Mouse (Mus musculus): ENCODE results near the gene Kif4. TPM values are rescaled to one million over a fixed set of nuclear protein-coding genes. Genes with fewer than 3 reads are reported as not detected.
A peak's percentile ranks its signal among the peaks of the same experiment; 100 is the strongest.

Gene Kif4
- polyA plus RNA-seq, 1 experiment from 2014 or later, result 24.6 TPM

DNA sequence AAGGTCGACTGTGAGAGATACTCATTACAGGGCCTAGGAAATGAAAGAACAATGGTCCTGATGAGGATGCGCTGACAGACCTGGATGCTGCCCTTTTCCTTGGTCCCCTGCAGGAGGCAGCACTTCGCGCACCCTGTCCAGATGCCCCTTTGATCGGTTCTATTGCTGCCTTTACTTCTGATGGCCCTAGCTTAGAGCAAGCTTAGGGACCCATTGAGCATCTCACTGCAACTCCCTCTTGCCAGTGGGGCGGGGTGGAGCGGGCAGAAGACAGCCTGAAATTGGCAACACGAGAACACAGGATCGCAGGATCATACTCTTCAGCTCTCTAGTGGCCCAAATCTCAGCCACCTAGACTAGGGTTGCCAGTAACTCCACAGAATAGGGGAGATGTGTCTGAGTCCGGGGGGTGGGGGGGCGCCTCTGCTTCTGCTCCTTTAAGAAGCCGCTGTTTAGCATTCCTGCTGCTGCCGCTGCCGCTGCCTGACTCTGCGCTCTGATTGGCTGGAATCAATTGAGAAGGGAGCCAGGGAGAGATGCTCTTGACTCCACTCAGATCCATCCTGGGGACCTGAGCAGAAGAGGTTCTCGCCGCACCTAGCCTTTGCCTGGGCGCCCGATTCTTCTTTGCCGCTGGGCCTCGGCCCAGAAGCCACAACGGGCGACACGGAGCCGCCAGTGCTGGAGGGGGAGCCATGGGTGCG is 141.8 kb downstream of the Kif4 start, which contains the start of gene Dlg3:
Gene Dlg3 (plus strand): TSS at position 542 of the 704 bp plus-strand sequence.
- peaks cover 6% of the 10 kb centered on the region; the same call in 1 of the 2 replicates for H3K27me3 ChIP-seq (ENCODE audit: control insufficient read depth, insufficient read depth, low read length)
- peak within 1 kb of the TSS; percentile 20 to 38 for H3K4me3 ChIP-seq (ENCODE audit: control insufficient read depth in 1 of 2, insufficient read depth in 1 of 2, low read depth in 1 of 2, low read length in 2 of 2)
- H3K4me1 ChIP-seq (ENCODE audit: control insufficient read depth in 2 of 2, insufficient read depth in 2 of 2, low read length in 2 of 2), result 0 out of 4 replicates have a peak, but pooled peaks cover 0 to 3% of the 10 kb centered on the region in 2 experiments
- no peak within 1 kb of the TSS for H3K27ac ChIP-seq (replicated peaks in 1 of 2; ENCODE audit: control insufficient read depth in 1 of 2, insufficient read depth in 1 of 2, low read depth in 2 of 2, low read length in 2 of 2)
- H3K9me3 ChIP-seq (ENCODE audit: control insufficient read depth, low read length), result no peaks in the 10 kb centered on the region
- 19% methylated on average over 25 of the region's 26 CpGs for WGBS
- H3K9ac ChIP-seq (ENCODE audit: low read length), result no peak within 1 kb of the TSS
- no peaks in the 10 kb centered on the region for H3K36me3 ChIP-seq (ENCODE audit: control insufficient read depth, insufficient read depth, low read length)
- ATAC-seq (ENCODE audit: insufficient number of reproducible peaks, insufficient read depth, low FRiP score, low read depth), result no peak
- peak within 1 kb of the TSS; percentile 74 for H3K4me2 ChIP-seq (ENCODE audit: low read length)

DNA sequence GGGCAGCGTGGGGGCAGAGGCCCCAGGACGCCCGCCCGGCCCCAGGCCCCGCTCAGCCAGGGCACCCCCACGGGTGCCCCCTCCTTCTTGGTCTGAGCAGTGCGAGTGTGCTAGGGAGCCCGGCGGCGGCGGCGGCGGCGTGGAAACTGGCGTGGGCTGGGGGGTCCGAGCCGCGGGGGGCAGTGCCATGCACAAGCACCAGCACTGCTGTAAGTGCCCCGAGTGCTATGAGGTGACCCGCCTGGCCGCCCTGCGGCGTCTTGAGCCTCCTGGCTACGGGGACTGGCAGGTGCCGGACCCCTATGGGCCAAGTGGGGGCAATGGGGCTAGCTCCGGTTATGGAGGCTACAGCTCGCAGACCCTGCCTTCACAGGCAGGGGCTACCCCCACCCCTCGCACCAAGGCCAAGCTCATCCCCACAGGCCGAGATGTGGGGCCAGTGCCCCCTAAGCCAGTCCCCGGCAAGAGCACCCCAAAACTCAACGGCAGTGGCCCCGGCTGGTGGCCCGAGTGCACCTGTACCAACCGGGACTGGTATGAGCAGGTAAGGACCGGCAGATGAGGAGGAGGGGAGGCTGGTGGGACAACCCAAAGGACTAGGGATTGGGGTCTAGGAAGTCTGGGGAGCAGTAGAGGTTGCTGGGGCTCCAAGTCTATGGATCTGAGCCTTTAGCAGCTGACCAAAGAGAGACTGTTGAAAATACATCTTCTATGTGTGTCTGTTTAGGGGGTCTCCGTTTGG is 142.5 kb downstream of the Kif4 start:
- no peak for ATAC-seq (ENCODE audit: insufficient number of reproducible peaks, insufficient read depth, low FRiP score, low read depth)
- WGBS, result 39% methylated on average over 29 of the region's 36 CpGs
- peaks cover 6% of the 10 kb centered on the region; the same call in 1 of the 2 replicates for H3K27me3 ChIP-seq (ENCODE audit: control insufficient read depth, insufficient read depth, low read length)
- H3K4me1 ChIP-seq (ENCODE audit: control insufficient read depth in 2 of 2, insufficient read depth in 2 of 2, low read length in 2 of 2), result 0 out of 4 replicates have a peak, but pooled peaks cover 0 to 3% of the 10 kb centered on the region in 2 experiments
- no peaks in the 10 kb centered on the region for H3K36me3 ChIP-seq (ENCODE audit: control insufficient read depth, insufficient read depth, low read length)
- H3K9me3 ChIP-seq (ENCODE audit: control insufficient read depth, low read length), result no peaks in the 10 kb centered on the region
- peak overlapping the region; percentile 74 for H3K4me2 ChIP-seq (ENCODE audit: low read length)
- H3K27ac ChIP-seq (replicated peaks in 1 of 2; ENCODE audit: control insufficient read depth in 1 of 2, insufficient read depth in 1 of 2, low read depth in 2 of 2, low read length in 2 of 2), result no peak overlapping the region
- H3K9ac ChIP-seq (ENCODE audit: low read length), result no peak overlapping the region
- peak overlapping the region; percentile 20 to 38; a peak in 3 of 4 replicates for H3K4me3 ChIP-seq (ENCODE audit: control insufficient read depth in 1 of 2, insufficient read depth in 1 of 2, low read depth in 1 of 2, low read length in 2 of 2)

GRCm38 (mm10) chrX:100769281-100769680 is 143.7 kb downstream of the Kif4 start:
- no peaks in the 10 kb centered on the region for H3K36me3 ChIP-seq (ENCODE audit: control insufficient read depth, insufficient read depth, low read length)
- peaks cover 6% of the 10 kb centered on the region; the same call in 1 of the 2 replicates for H3K27me3 ChIP-seq (ENCODE audit: control insufficient read depth, insufficient read depth, low read length)
- 0 out of 4 replicates have a peak, but pooled peaks cover 0 to 3% of the 10 kb centered on the region in 2 experiments for H3K4me1 ChIP-seq (ENCODE audit: control insufficient read depth in 2 of 2, insufficient read depth in 2 of 2, low read length in 2 of 2)
- no peak for ATAC-seq (ENCODE audit: insufficient number of reproducible peaks, insufficient read depth, low FRiP score, low read depth)
- 85% methylated on average over 5 of the region's 5 CpGs for WGBS
- H3K4me2 ChIP-seq (ENCODE audit: low read length), result no peak overlapping the region
- no peak overlapping the region for H3K4me3 ChIP-seq (ENCODE audit: control insufficient read depth in 1 of 2, insufficient read depth in 1 of 2, low read depth in 1 of 2, low read length in 2 of 2)
- H3K9ac ChIP-seq (ENCODE audit: low read length), result no peak overlapping the region
- H3K9me3 ChIP-seq (ENCODE audit: control insufficient read depth, low read length), result no peaks in the 10 kb centered on the region
- H3K27ac ChIP-seq (replicated peaks in 1 of 2; ENCODE audit: control insufficient read depth in 1 of 2, insufficient read depth in 1 of 2, low read depth in 2 of 2, low read length in 2 of 2), result no peak overlapping the region

DNA sequence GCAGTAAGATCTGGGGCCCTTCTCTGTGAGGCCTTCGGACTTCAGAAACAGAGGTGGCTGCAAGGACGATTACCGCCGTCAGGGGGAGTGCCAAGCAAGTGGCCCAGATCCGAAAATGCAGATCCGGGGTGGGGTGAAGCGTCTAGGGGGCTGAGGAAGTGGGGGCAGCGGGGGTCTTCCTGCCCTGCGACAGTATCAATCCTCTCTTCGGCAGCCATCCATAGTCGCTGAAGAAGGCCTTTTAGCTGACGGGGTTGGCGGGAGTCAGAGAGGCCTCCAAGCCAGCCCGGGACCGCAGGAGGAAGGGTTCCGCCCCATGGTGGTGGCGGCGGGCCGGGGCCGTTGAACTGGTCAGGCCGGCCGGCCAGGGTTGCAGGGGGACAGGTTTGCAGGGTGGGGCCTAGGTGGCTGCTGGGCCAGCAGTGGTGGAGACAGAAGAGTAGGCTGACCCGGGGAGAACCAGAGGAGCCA is 148.8 kb downstream of the Kif4 start:
- 27% methylated on average over 23 of the region's 23 CpGs for WGBS
- 0 out of 4 replicates have a peak overlapping the region, but pooled peaks of 1 of the 2 experiments have one; percentile 24 for H3K27ac ChIP-seq (replicated peaks in 1 of 2; ENCODE audit: control insufficient read depth in 1 of 2, insufficient read depth in 1 of 2, low read depth in 2 of 2, low read length in 2 of 2)
- ATAC-seq (ENCODE audit: insufficient number of reproducible peaks, insufficient read depth, low FRiP score, low read depth), result no peak

DNA sequence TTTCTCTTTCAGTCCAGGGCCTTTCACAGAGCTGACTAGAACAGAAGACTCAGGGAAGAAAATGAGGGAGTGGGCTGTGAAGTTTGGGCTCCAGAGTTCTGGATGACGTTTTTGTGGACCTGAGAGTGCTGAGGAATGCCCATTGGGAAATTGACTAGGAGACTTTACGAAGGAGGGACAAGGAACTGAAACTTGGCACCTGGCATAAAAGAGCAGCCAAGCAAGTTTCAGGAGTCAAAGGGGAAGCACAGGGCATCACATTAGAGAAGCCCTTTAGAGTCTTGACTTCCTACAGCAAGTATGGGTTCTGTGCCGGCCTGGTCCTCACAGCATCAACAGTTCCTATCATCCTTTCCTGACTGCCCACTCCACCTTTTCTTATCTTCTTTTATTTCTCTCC is 149.9 kb downstream of the Kif4 start:
- Histone ChIP-seq H3K9me3 (ENCODE audit: control insufficient read depth, low read length) (no peaks in the 10 kb centered on the region), H3K4me2 (ENCODE audit: low read length) (no peak overlapping the region), H3K9ac (ENCODE audit: low read length) (no peak overlapping the region), H3K4me3 (ENCODE audit: control insufficient read depth in 1 of 2, insufficient read depth in 1 of 2, low read depth in 1 of 2, low read length in 2 of 2) (no peak overlapping the region), H3K27me3 (ENCODE audit: control insufficient read depth, insufficient read depth, low read length) (no peaks in the 10 kb centered on the region), H3K36me3 (ENCODE audit: control insufficient read depth, insufficient read depth, low read length) (no peaks in the 10 kb centered on the region), H3K4me1 (ENCODE audit: control insufficient read depth in 2 of 2, insufficient read depth in 2 of 2, low read length in 2 of 2) (no peaks in the 10 kb centered on the region; a peak in 1 of 4 replicates), H3K27ac (replicated peaks in 1 of 2; ENCODE audit: control insufficient read depth in 1 of 2, insufficient read depth in 1 of 2, low read depth in 2 of 2, low read length in 2 of 2) (no peak overlapping the region)
- ATAC-seq (ENCODE audit: insufficient number of reproducible peaks, insufficient read depth, low FRiP score, low read depth), result no peak
- WGBS, result 82% methylated on average over 3 of the region's 3 CpGs

More for the DNA sequence above, 148.8 kb downstream of the Kif4 start:
- H3K27me3 ChIP-seq (ENCODE audit: control insufficient read depth, insufficient read depth, low read length), result no peaks in the 10 kb centered on the region
- peak overlapping the region; percentile 65 for H3K4me2 ChIP-seq (ENCODE audit: low read length)
- H3K9ac ChIP-seq (ENCODE audit: low read length), result peak overlapping the region; percentile 75
- H3K9me3 ChIP-seq (ENCODE audit: control insufficient read depth, low read length), result no peaks in the 10 kb centered on the region
- no peaks in the 10 kb centered on the region; a peak in 1 of 4 replicates for H3K4me1 ChIP-seq (ENCODE audit: control insufficient read depth in 2 of 2, insufficient read depth in 2 of 2, low read length in 2 of 2)
- no peaks in the 10 kb centered on the region for H3K36me3 ChIP-seq (ENCODE audit: control insufficient read depth, insufficient read depth, low read length)
- H3K4me3 ChIP-seq (ENCODE audit: control insufficient read depth in 1 of 2, insufficient read depth in 1 of 2, low read depth in 1 of 2, low read length in 2 of 2), result peak overlapping the region; percentile 46 to 51

GRCm38 (mm10) chrX:100776494-100776893 is 151.0 kb downstream of the Kif4 start:
- no peak for ATAC-seq (ENCODE audit: insufficient number of reproducible peaks, insufficient read depth, low FRiP score, low read depth)
- peak overlapping the region; percentile 18 to 83; a peak in 3 of 4 replicates for H3K27ac ChIP-seq (replicated peaks in 1 of 2; ENCODE audit: control insufficient read depth in 1 of 2, insufficient read depth in 1 of 2, low read depth in 2 of 2, low read length in 2 of 2)
- no peaks in the 10 kb centered on the region for H3K27me3 ChIP-seq (ENCODE audit: control insufficient read depth, insufficient read depth, low read length)
- H3K4me3 ChIP-seq (ENCODE audit: control insufficient read depth in 1 of 2, insufficient read depth in 1 of 2, low read depth in 1 of 2, low read length in 2 of 2), result peak overlapping the region; percentile 60 to 64
- no peaks in the 10 kb centered on the region for H3K36me3 ChIP-seq (ENCODE audit: control insufficient read depth, insufficient read depth, low read length)
- no peaks in the 10 kb centered on the region; a peak in 2 of 4 replicates for H3K4me1 ChIP-seq (ENCODE audit: control insufficient read depth in 2 of 2, insufficient read depth in 2 of 2, low read length in 2 of 2)
- WGBS, result 20% methylated on average over 9 of the region's 9 CpGs
- H3K4me2 ChIP-seq (ENCODE audit: low read length), result peak overlapping the region; percentile 68
- no peak overlapping the region; the same call in 1 of the 2 replicates for H3K9ac ChIP-seq (ENCODE audit: low read length)
- H3K9me3 ChIP-seq (ENCODE audit: control insufficient read depth, low read length), result no peaks in the 10 kb centered on the region
